Mouse (Mus musculus): ENCODE measurements around the gene Gadd45g. TPM values are rescaled to one million over a fixed set of nuclear protein-coding genes. Genes with fewer than 3 reads are reported as not detected.

The Gadd45g gene
- polyA plus RNA-seq, 1 experiment = 66.9 TPM

DNA sequence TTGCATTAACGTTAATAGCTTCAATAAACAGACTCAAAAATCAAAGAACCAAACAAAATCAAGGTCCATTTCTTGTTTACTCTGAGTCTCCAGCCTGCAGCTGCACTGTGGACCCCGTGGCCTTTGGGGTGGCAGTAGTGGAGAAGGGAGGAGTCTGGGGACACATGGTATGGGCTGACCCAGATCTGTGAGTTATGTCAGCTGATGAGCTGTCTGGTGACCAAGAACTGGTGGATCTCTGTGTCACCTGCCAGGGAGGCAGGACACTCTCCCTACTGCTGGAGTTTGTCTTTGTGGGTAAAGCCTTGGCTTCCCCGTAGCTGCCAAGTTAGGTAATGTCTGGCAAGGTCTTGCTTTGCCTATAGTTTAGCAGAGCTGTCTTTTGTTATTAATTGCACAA lies 51.1 kb downstream of the Gadd45g start:
- Histone ChIP-seq H3K27ac (ENCODE audit: insufficient read depth, low read length) (no peak overlapping the region), H3K4me3 (ENCODE audit: insufficient read depth, low read length) (no peak overlapping the region), H3K4me1 (ENCODE audit: control insufficient read depth, insufficient read depth, low read length) (peaks cover 4% of the 10 kb centered on the region; the same call in 1 of the 2 replicates)
- TF ChIP-seq CTCF (IDR thresholded peaks at IDR 0.05; ENCODE audit: borderline replicate concordance, insufficient read depth, low read length) (no peak), POLR2A (IDR thresholded peaks at IDR 0.05; ENCODE audit: low read depth, low read length) (no peak)

Other genes with a start within 250 kb of the Gadd45g start
- gene Cks2, start 201.4 kb upstream of the Gadd45g start, polyA plus RNA-seq (2011; ENCODE audit: insufficient read length, low read depth, missing spikeins) = 102 and 144 TPM in 2 replicates
- 12.2 and 15.7 TPM in 2 replicates for gene Secisbp2, start 195.0 kb upstream of the Gadd45g start, polyA plus RNA-seq (2011; ENCODE audit: insufficient read length, low read depth, missing spikeins)
- 0.77 and 3.1 TPM in 2 replicates for gene Sema4d, start 52.9 kb upstream of the Gadd45g start, polyA plus RNA-seq (2011; ENCODE audit: insufficient read length, low read depth, missing spikeins)